14 mouse cellular contexts compared by ENCODE assay signal in the genomic region with DNA sequence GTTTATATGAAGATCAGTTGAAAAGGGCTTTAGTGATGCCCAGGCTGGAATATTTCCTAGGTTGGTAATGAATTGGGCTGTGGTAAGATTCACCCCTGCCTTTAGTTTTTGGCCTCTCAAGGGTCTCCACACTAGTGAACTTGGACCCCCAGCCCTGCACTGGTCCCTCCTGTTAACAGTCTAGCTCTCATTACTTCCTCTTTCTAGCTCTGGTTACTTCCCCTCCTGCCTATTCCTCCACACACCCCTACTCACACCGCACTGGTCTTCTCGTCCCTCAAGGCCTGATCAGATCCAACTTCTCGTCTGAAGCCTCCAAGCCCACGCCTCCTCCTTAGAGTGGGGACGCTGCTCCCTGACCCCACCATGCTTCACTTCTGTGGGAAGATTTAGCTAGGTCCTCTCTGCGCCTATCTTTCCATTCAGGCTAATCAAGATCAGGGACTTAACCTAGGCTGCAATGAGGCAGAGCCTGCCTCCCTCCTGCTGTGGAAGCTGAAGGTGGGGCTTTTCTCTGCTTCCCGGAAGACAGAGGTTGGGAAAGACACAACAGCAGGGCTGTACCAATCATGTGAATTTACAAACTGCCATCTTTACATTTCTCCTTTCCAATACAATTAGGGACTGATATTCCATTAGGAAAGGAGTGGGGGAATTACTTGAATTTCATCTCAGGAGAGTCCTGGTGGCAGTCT. TPM values are rescaled to one million over a fixed set of nuclear protein-coding genes. Genes with fewer than 3 reads are reported as not detected.
DNase-seq lines count a peak whose midpoint lies in the region; ATAC-seq and TF ChIP-seq lines count a peak whose summit lies in the region.
"Had no signal": no experiment of that assay in that cellular context is flagged by ENCODE, and none has a peak within 500 bp of the region (broad histone marks: within the 10 kb centered on the region; RNA-seq: fewer than 3 reads in every experiment).

No protein-coding gene starts in this region.

- H3K4me1 ChIP-seq in kidney, embryonic 15.5 days = peaks cover 9% of the 10 kb centered on the region; the same call in 1 of the 2 replicates
- peaks cover 27% of the 10 kb centered on the region for H3K4me1 ChIP-seq in bone marrow macrophage, adult 2 months (ENCODE audit: control insufficient read depth, insufficient read depth, low read length)
- peaks cover 2% of the 10 kb centered on the region; the same call in 1 of the 2 replicates for H3K4me1 ChIP-seq in liver, postnatal 0 days (ENCODE audit: insufficient read depth)
- no peaks in the 10 kb centered on the region for H3K4me1 ChIP-seq in forebrain, embryonic 14.5 days (ENCODE audit: control insufficient read depth, insufficient read depth, low read length)

- no peaks in the 10 kb centered on the region for H3K36me3 ChIP-seq in kidney, embryonic 15.5 days
- H3K36me3 ChIP-seq in liver, postnatal 0 days (replicated peaks; ENCODE audit: insufficient read depth, low read length) = no peaks in the 10 kb centered on the region
- H3K36me3 ChIP-seq in forebrain, embryonic 14.5 days (ENCODE audit: control insufficient read depth, insufficient read depth, low read length) = no peaks in the 10 kb centered on the region

- no peaks in the 10 kb centered on the region for H3K9me3 ChIP-seq in kidney, embryonic 15.5 days (replicated peaks)
- no peaks in the 10 kb centered on the region for H3K9me3 ChIP-seq in liver, postnatal 0 days (ENCODE audit: low read length)
- no peaks in the 10 kb centered on the region for H3K9me3 ChIP-seq in forebrain, embryonic 14.5 days (replicated peaks; ENCODE audit: control insufficient read depth, low read length)

- H3K27me3 ChIP-seq in kidney, embryonic 15.5 days = no peaks in the 10 kb centered on the region
- H3K27me3 ChIP-seq in liver, postnatal 0 days (ENCODE audit: insufficient read depth, low read length) = no peaks in the 10 kb centered on the region
- no peaks in the 10 kb centered on the region for H3K27me3 ChIP-seq in forebrain, embryonic 14.5 days (replicated peaks; ENCODE audit: control insufficient read depth, insufficient read depth, low read length)

- no peak; the same call in 1 of the 2 replicates for ATAC-seq in kidney, embryonic 15.5 days (replicated peaks; ENCODE audit: low FRiP score)
- peak; percentile 73 for ATAC-seq in liver, postnatal 0 days
- ATAC-seq in forebrain, embryonic 14.5 days = no peak

- no peak for TF ChIP-seq EP300 in liver, postnatal 0 days (IDR thresholded peaks at IDR 0.05; ENCODE audit: low read depth)

- TF ChIP-seq CTCF in bone marrow macrophage, adult 2 months (IDR thresholded peaks at IDR 0.05; ENCODE audit: low read depth, low read length) = no peak
- no peak for TF ChIP-seq CTCF in liver, postnatal 0 days (IDR thresholded peaks at IDR 0.05; ENCODE audit: low read depth)

- H3K4me2 ChIP-seq in kidney, embryonic 15.5 days = no peak overlapping the region
- H3K4me2 ChIP-seq in liver, postnatal 0 days (ENCODE audit: low read depth, low read length) = no peak overlapping the region
- H3K4me2 ChIP-seq in forebrain, embryonic 14.5 days (ENCODE audit: low read length) = no peak overlapping the region

- H3K4me3 ChIP-seq in kidney, embryonic 15.5 days (replicated peaks) = no peak overlapping the region
- H3K4me3 ChIP-seq in bone marrow macrophage, adult 2 months (ENCODE audit: insufficient read depth, low read length) = peak overlapping the region; percentile 32
- no peak overlapping the region for H3K4me3 ChIP-seq in liver, postnatal 0 days (ENCODE audit: low read depth, low read length)
- H3K4me3 ChIP-seq in forebrain, embryonic 14.5 days (ENCODE audit: low read depth, low read length) = no peak overlapping the region
- H3K4me3 ChIP-seq: heart, adult 2 months had no signal

- WGBS in kidney, embryonic 15.5 days = 58% methylated on average over 7 of the region's 7 CpGs
- 36% methylated on average over 7 of the region's 7 CpGs for WGBS in liver, postnatal 0 days (ENCODE audit: insufficient replicate concordance)
- 71% methylated on average over 7 of the region's 7 CpGs for WGBS in forebrain, embryonic 14.5 days

- no peak for DNase-seq in kidney, postnatal 4 days
- DNase-seq in liver, postnatal 0 days = peak; percentile 39
- DNase-seq in spleen, adult 12 weeks (ENCODE audit: low spot score) = peak; percentile 8
- no peak for DNase-seq in forebrain, embryonic 14.5 days (ENCODE audit: low spot score)
- no peak for DNase-seq in yolk sac, embryonic 10.5 days (ENCODE audit: low spot score)
- no peak for DNase-seq in c-Kit-positive CD71-positive TER-119-positive erythroid progenitor cells, embryonic 14.5 days (ENCODE audit: low spot score)
- DNase-seq: adrenal gland, postnatal 25 days; cerebellum, adult 18-20 months; kidney, postnatal 25 days; layer of hippocampus, postnatal 36 days; thymus, adult 2 months had no signal

- H3K27ac ChIP-seq in kidney, embryonic 15.5 days = 0 out of 2 replicates have a peak overlapping the region, but pooled peaks have one; percentile 10
- H3K27ac ChIP-seq in bone marrow macrophage, adult 2 months (ENCODE audit: insufficient read depth, low read depth, low read length) = peak overlapping the region; percentile 92
- peak overlapping the region; percentile 74 for H3K27ac ChIP-seq in liver, postnatal 0 days (ENCODE audit: low read depth)
- H3K27ac ChIP-seq in forebrain, embryonic 14.5 days (ENCODE audit: low read depth, low read length) = no peak overlapping the region
- H3K27ac ChIP-seq: heart, adult 2 months had no signal

- TF ChIP-seq POLR2A in bone marrow macrophage, adult 2 months (IDR thresholded peaks at IDR 0.05; ENCODE audit: borderline replicate concordance, low read depth, low read length) = no peak

- H3K9ac ChIP-seq in kidney, embryonic 15.5 days = no peak overlapping the region
- H3K9ac ChIP-seq in liver, postnatal 0 days (replicated peaks) = no peak overlapping the region
- no peak overlapping the region for H3K9ac ChIP-seq in forebrain, embryonic 14.5 days (ENCODE audit: low read length)

RNA-seq across cellular contexts. Expression of a gene that starts 35.8 kb away (rescaled TPM):
- polyA plus RNA-seq in kidney, embryonic 15.5 days (2015; fragmentation: Nextera tagmentation; extraction: Ambion mirVana) = 33.0 and 36.8 TPM in 2 replicates
- polyA plus RNA-seq in bone marrow macrophage, adult 2 months (2012; ENCODE audit: insufficient read depth, insufficient read length, missing spikeins) = 33.7 and 34.3 TPM in 2 replicates
- polyA plus RNA-seq in liver, postnatal 0 days (2015; fragmentation: Nextera tagmentation; extraction: Ambion mirVana) = 6.1 and 8.2 TPM in 2 replicates
- polyA plus RNA-seq in forebrain, embryonic 14.5 days (2014; fragmentation: Nextera tagmentation; extraction: Ambion mirVana) = 57.3 and 76.2 TPM in 2 replicates

Comparison
In these comparisons a context has a peak if more than half of its experiments do, and no peak if none do; other contexts are left out.
1. DNase-seq: peak in liver, postnatal 0 days (single experiment) and spleen, adult 12 weeks (single experiment); none in kidney, postnatal 4 days (0 of 2), forebrain, embryonic 14.5 days (single experiment), yolk sac, embryonic 10.5 days (single experiment) and c-Kit-positive CD71-positive TER-119-positive erythroid progenitor cells, embryonic 14.5 days (single experiment).